Mouse (Mus musculus) kidney, adult 8-10 months (tissue): Measurements from ENCODE around the gene Acot9.

ENCODE experiments used
- DNase-seq, 2 experiments: peaks; one replicate each; pipeline ENCODE4 v3.0.0; 2022

Acot9 gene

GRCm38 (mm10) chrX:155262235-155262914, at the start of gene Acot9:
TSS of gene Acot9 (plus strand) at chrX:155262443.
- peak; percentile 89 to 91 for DNase-seq

- no peak for DNase-seq
These were observed 47.7 kb upstream of the Acot9 start for GRCm38 (mm10) chrX:155214291-155215136.

GRCm38 (mm10) chrX:155215501-155216248, 46.6 kb upstream of the Acot9 start:
- peak; percentile 33 to 37 for DNase-seq

GRCm38 (mm10) chrX:155216271-155216670, 46.0 kb upstream of the Acot9 start, which contains the start of gene Sat1:
TSS of gene Sat1 (minus strand) at chrX:155216449.
- DNase-seq, result peak; percentile 95 to 97

- no peak for DNase-seq
These were observed 44.0 kb upstream of the Acot9 start for GRCm38 (mm10) chrX:155218277-155218676.

- DNase-seq, result no peak
These were observed 5.4 kb upstream of the Acot9 start for GRCm38 (mm10) chrX:155256856-155257255.

- DNase-seq, result no peak
These were observed 641 bp downstream of the Acot9 start for GRCm38 (mm10) chrX:155262915-155263252.

- no peak for DNase-seq
These were observed 16.2 kb downstream of the Acot9 start for GRCm38 (mm10) chrX:155278483-155278882.

- DNase-seq, result no peak
These were observed 18.3 kb downstream of the Acot9 start for GRCm38 (mm10) chrX:155280427-155281044.

GRCm38 (mm10) chrX:155306390-155306789, 44.1 kb downstream of the Acot9 start:
- peak in 1 of 2 experiments; percentile 3 for DNase-seq

- peak in 1 of 2 experiments; percentile 31 for DNase-seq
These were observed 55.8 kb downstream of the Acot9 start for GRCm38 (mm10) chrX:155318005-155318404.

- DNase-seq, result no peak
These were observed 75.3 kb downstream of the Acot9 start for GRCm38 (mm10) chrX:155337567-155337904.

GRCm38 (mm10) chrX:155337905-155338721, 75.9 kb downstream of the Acot9 start:
- peak; percentile 54 to 78 for DNase-seq

- no peak for DNase-seq
These were observed 78.4 kb downstream of the Acot9 start, which contains the start of gene Prdx4 for GRCm38 (mm10) chrX:155340654-155341053. TSS of gene Prdx4 (minus strand) at chrX:155340754.

GRCm38 (mm10) chrX:155346249-155346648, 84.0 kb downstream of the Acot9 start:
- no peak for DNase-seq
